Mouse (Mus musculus) retina, embryonic 14.5 days (tissue): ENCODE measurements around the gene Thrb.

Source experiments
- DNase-seq: peaks from one replicate; pipeline ENCODE4 v3.0.0-alpha.2; 2015; ENCODE audit warnings: low spot score

Thrb gene

DNA sequence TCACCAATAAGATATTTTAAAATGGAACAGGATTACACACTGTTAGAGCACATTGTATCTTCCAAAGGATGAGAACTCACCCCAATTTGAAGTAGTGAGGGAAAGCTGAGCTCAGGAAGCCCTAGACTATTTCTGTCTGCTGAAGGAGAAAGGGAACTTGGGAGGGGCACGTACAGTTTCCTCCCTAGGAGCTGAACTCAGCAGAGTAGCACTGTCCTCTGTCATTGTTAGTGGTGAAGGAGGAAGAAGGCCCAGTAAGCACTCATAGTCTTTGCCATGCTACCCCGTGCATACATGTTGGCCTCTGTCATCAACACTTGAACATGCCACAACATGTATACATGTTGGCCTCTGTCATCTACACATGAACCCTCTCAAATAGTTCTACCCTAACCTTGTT lies 294.0 kb downstream of the Thrb start:
- DNase-seq = no peak

DNA sequence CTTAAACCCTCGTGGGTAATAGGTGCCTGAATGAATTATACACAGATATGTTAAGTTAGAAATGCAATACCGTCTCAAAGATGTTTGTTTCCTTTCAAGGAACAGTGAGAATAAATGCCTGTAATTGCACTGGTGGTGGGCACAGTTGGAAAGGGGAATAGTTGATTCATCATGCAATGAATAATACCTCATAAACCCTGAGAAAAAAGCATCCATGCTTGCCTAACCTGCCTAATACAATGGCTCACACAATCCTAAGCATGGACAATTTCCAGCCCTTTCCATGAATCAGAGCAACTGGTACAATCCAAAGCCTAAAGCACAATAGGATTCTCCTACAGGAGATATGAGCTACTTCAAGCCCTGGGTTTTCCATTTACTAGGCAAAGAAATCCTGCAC lies 299.8 kb downstream of the Thrb start:
- no peak for DNase-seq

DNA sequence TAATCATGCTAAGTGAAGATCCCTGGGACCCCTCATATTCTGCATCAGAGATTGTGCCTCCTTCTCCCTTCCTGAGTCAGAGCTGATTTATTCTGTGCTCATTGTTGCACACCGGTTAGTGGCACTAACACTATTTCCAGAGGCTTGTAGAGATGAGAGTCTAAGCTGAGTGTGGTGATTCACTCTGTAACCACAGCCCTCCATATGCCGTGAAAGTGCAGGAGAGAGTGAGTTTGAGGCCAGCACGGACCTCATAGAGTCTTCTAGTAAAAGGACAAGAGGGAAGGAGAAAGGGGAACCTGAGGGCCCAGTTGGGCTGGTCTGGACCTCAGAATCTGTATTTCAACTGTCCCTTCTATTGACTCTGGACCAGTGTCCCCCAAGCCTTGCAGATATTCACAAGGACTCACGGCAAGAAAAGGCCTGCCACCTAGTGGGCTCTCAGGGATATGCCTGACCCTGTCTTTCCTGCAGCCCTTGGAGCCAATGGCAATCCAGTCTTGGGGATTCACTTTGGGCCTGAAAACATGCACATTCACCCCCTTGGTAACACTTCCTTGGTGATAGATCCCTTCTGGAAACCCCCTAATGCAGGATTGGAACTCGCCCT lies 307.2 kb downstream of the Thrb start:
- peak; percentile 81 for DNase-seq

DNA sequence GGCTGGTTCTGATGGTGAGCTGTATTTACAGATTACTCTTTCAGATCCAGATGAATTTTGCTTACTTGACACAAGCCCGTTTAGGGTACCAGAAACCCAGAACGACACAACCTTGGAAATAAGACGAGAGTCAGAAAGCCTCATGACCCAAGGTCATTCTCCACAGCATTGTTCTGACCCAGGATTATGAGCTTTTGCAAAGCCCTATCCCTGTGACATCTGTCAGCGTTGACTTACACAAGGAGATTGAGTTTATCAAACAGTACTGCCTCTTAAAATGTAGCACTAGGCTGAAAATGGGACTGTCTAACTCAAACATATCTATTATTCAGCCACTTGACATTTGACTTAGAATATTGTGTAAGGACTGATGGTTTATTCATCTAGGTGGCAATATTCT lies 312.1 kb downstream of the Thrb start:
- DNase-seq = no peak

DNA sequence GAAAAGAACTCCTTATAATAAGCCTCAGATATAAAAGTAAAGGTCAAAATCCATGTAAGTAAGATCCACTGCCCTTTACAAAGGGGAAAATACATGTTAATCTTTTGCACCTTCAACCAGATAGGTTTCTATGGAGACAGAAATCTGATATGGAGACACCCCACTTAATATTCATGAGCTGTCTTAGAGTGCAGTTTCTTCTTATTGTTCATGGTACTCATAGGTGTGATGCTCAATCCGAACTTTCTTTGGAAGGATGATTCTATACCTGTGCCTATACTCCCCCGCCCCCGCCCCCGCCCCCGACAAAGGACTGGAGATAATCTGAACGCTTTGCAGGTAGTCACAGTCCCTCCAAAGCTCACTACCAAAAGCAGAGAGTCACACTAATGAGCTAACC lies 312.6 kb downstream of the Thrb start:
- DNase-seq = no peak

DNA sequence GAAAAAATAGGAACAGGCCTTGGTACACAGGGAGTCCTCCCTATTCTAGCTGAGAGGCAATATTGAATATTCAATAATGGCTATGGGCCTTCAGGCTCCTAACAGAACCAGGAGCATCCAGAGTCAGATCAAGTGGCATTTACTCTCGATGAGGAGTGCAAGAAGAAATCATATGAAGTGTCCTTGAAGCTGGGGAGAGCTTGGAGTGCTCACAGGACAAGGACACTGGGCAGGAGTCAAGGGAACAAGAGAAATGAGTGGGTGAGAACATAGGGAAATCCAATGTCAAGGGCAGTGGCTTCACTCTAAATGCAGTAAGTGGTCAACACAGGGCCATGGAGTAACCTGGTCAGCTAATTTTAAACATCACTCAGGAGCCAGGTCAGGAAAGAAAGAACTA lies 315.7 kb downstream of the Thrb start:
- DNase-seq = no peak

DNA sequence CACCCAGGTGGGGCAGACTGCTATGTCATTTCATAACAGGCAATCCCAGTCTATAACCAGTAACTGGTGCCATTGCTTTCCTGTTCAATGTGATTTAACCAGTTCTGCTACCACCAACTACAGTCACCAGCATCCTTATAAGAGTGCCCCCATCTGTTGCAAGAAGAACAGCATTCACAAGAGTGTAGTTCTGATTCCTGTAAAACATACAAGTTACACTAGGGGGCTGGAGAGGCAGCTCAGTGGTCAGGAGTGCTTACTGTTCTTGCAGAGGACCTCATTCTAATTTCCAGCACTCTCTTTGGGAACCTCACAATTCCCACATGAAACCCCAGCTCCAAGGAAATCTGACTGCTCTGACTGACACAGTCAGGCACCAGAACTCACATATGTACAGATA lies 318.2 kb downstream of the Thrb start:
- no peak for DNase-seq

DNA sequence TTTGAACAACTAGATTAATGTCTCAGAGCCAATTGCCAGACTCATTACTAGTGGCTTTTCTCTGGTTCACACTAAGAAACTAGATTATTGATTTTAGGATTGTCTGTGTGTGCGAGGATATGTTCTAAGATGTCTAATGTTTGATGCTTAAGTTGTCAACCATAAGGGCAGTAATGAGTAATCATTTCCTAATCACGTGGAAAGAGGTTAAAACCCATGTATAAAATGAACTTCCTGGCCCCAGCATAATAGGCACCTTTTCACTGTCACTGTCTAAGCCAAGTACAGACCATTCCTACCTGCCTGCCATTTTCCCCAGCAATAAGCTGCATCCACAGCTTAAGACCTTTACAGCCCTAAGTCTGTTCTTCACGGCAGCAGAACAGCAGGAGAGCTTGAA lies 321.2 kb downstream of the Thrb start:
- DNase-seq = no peak

DNA sequence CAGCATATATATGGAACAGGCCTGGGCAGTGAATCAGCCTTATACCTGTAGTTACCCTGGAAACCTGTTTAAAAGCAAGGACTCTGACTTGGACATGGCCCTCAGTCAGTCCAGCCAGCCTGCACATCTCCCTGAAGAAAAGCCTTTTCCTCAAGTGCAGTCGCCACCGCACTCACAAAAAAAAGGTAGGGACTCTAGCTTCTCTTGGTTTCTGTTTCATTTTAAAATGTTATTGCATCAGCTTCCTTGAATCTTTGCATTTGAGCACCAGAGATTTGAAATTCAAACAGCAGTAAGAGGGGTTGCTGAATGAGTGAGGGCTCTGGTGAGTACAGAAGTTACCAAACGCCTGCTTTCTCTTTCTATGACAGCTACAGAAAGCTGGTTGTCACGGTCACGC lies 322.0 kb downstream of the Thrb start:
- DNase-seq = no peak

DNA sequence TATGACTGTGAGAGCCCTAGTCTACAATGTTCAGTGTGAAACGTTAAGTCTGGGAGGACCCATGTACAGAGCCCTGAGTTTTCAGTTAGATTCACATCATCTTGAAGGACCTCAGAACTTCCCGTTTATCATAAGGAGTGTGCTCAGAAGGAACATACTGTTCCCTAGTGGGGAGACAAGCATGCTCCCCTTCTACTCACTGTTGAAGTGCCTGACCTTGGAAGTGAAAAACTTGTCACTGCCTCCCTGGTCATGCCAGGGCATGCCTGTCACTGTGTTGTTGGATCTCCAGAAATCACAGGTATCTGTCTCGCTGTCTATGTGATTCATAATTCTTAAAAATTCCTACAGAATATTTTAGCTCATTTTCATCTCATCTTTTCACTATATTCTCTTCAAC lies 323.3 kb downstream of the Thrb start:
- DNase-seq = no peak

DNA sequence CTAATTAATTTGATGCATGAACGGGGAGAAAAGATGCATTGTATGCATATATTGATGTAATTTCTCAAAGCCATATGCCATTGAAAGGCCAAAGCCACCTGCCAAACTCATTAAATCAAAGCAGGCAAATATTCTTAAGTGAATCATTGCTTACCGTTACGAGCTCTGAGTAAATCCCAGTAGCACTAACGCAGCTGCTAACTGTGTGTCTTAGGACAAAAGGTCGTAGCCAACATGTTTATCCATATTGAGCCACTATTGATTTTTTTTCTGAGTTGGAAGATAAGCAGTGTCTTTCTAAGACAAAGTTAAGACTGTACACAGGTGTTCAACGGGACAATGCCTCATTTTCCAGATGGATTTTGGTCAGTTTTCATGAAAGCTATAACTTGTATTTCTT lies 323.8 kb downstream of the Thrb start:
- peak; percentile 43 for DNase-seq

DNA sequence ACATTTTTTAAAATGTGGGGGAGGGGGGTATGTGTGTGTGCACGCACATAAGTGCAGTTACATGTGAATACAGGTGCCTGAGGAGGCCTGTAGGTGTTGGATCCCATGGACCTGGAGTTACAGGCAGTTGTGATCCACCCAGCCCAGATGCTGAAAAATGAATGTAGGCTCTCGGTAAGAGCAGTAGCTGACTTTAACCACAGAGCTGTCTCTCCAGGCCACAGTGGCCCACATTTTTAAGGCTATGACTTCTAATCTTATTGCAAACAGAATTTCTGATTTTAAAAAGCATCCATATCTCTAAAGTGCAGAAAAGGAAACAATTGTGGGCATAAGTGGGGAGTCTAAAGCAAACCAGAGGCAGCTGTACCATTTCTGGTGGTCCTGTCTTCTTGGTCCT lies 328.5 kb downstream of the Thrb start:
- DNase-seq = no peak

DNA sequence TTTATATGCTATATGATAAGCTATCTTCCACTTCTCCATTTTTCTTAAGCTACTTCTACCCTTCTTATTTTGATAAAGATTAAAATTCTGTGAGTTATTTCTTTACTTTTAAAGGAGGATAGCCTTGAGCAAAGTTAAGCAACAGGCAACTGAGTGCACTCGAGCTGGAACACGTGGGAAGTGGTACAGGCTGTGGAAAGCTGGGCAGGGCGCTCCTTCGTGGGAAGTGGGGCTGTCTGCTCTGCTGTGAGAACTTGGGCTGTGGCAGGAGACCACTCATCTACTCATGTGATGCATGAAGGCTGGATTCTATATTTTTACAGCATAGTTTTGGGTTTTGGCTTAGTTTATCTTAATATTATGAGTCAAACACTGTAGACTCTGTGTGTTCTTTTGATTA lies 329.1 kb downstream of the Thrb start:
- no peak for DNase-seq

DNA sequence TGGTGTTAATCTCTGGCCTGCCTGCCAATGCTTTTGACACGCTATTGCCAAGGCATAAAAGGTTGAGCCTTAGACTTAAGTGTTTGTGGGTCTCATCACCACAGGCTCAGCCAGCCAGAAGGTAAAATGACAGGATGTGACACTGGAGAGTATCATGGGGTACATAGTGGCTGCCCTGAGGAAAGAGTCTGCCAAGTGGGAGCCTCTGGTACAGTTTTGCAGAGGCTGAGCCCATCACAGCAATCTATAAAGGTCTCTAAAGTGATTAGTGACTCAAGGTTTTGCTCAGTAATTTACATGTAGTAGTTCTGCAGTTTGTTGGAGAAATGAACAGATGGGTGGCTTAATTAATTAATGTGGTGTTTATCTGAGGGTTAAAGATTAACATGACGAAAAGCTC lies 330.1 kb downstream of the Thrb start:
- DNase-seq = peak; percentile 26

DNA sequence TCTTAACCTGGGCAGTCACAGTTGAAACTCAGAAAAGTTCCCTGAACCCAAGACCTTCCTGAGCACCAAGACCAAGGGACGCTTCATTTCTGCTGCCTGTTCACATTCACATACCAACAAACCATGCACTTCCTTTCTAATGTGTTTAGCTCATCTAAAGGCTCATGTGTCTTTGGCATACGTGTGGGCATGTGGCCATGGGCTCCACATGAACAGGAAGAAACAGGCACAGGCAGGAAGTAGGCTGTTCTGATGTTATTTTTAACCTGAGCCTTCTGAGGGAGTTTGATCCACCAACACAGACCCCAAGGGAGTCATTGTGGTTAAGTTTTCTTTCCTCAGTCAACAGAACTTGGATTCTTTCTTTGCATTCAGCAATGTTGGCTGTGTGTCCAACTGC lies 341.8 kb downstream of the Thrb start:
- DNase-seq = no peak

DNA sequence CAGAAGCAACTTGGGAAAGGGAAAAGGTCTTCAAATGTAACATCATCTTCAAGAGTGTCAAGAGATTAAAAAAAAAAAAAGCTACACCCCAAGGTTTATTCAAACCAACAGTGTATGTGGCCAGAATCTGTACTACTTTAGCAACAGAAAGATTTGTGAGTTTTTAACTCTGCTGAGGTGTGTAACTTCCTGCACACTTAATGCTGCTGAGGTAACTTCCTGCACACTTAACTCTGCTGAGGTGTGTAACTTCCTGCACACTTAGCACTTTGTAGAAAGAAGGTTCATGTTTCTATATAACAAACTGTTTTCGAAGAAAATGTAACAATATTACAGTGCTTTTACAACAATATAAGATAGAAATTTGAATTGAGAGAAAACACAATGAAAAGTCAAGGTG lies 343.6 kb downstream of the Thrb start:
- no peak for DNase-seq

DNA sequence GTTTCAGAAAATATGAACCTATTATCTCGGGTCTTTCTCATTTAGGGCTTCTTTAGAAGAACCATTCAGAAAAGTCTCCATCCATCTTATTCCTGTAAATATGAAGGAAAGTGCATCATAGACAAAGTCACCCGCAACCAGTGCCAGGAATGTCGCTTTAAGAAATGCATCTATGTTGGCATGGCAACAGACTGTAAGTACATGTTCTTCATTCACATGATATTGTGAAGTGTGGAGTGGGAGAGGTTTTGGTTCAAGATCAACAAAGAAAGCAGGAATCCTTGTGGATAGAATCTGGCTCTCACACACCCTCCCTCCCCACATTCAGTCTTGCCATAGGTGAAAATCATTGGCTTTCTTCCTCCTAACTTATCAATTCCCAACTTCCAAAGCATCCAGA lies 348.5 kb downstream of the Thrb start:
- no peak for DNase-seq

DNA sequence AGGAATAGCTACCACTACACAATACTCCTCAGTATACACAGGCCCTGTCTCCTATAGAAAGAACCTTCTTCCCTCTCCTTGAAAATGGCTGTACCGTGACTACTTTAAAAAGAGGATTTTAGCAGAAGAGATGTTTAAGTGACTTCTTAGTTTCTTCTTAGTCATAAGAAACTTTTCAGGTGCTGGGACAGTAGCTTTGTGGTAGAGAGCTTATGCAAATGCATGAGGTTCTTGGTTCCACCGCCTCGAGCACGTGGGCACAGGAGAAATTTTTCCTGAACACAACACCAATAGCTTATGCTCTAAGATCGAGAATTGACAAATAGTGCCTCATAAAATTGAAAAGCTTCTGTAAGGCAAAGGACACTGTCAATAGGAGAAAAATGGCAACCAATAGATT lies 356.5 kb downstream of the Thrb start:
- DNase-seq = no peak

DNA sequence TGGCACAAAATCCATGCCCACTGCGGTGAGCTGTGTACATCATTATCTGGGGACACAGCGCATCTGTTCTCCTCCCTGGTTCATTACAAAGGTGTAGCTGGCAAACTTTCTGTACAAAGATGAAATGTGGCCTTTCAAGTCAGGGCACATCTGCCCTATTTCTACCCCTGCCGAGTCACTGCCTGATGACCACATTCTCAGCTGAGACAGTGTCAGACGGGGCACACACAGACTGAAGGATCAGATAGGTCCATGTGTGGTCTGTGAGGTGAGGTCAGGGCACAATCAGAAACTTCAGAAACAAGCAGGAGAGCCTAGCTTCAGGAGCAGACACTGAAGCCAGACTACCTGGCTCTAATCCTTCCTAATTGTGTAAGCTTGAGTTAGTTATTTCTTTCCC lies 360.1 kb downstream of the Thrb start:
- DNase-seq = no peak

DNA sequence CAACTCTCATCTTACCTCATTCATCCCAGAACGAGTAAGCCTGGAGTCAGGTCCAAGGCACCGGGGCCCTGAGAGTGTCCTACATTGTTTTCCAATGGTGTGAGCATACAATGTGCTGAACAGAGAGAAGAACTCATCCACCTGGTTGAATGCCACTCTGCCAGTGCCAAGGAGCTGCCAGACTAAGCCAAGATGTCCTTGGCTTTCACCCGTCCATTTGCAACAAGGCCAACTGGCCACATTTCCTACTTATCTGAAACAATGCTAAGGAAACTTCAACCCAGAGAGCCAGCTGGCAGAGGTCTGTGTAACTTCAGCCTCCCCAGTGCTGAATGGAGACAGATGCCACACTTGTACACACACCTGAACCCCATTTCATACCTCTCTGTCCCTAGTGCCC lies 360.6 kb downstream of the Thrb start:
- DNase-seq = no peak

DNA sequence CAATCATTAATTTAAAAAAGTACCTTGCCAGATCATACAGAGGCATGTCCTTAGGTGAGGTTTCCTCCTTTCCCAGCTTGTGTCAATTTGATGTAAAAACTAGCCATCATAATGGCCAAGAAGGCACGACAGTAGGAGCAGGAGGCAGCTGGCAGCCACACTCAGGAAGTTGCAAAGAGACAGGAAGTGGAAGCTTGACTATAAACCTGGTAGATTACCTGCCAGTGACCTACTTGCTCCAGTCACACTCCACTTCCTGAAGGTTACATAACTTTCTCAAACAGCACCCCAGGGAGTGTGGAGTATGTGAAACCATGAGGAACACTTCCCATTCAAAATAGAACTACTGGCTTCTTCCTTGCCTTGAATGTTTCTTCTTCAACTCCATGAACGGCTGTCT lies 361.7 kb downstream of the Thrb start:
- no peak for DNase-seq

DNA sequence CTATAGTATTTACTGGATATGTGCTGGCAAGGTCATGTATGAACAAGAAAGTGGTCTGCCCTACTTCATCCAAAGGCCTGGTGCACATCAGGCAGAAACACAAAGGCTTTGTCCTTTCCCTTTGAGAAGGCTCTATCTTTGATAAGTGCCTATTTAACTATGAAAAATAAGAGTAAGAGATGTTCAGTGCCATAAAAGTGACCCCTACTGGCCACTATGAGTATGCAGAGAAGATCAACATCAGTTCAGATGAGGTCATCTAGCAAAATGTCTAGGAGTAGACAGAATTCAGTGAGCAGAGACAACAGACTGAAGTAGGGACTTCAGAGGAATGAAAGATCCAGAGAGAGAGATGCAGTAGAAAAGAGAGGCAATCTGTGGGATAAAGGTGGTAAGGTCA lies 362.3 kb downstream of the Thrb start:
- DNase-seq = peak; percentile 21

DNA sequence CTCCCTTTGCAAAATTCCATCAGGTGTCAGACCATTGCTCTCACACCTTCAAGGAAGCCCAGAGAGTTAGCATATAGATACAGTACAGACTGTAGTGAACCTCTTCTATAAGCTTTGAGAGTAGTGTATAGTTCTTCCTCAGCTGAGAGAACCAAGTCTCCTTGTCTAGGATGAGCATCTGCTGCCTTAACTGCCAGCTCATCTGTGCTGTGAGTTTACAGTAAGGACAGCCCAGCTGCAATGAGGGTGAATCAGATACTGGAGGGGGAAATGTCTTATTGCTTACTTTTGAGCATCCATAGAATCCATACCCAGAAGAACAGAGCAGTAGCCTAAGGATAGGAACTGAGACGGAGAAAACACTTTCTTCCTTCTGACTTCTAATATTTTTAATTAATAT lies 367.8 kb downstream of the Thrb start:
- DNase-seq = no peak

DNA sequence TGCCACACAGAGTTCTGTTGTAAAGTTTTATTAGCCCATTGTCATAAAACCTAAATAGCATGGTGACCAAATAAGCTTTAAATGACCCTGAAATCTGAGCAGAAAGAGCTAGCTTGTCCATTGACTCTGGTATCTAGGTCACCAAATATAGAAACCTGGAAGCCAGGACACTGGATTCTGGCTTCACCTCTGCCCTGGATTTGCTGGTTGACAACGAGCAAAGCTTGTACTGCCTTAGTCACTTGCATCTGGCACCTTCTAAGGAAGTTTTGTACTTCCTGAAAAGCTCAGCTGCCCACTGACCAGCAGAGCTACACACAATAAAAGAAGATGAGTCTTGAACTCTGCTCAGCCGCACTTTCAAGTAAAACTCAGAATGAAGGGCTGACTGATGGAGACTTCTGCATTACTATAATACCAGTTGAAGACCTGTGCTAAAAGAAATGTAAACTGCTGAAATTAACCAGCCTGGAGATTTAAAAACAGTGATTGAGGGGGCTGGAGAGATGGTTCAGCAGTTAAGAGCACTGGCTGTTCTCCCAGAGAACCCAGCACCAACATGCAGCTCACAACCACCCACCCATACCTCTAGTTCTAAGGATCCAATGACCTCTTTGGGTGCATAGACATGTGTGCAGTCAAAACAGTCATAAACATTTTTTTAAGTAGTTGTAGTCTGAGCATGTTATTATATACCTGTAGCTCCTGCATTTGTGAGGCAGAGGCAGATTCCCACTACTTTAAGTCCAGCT lies 369.3 kb downstream of the Thrb start:
- DNase-seq = no peak
